Mouse (Mus musculus) left cerebral cortex, adult 2 months (tissue): ENCODE measurements around the gene Hnf1a. TPM values are rescaled to one million over a fixed set of nuclear protein-coding genes. Genes with fewer than 3 reads are reported as not detected.

Source experiments
- DNase-seq, 2 experiments: peaks; one replicate each; pipeline ENCODE4 v3.0.0; 2021 to 2022; ENCODE audit warnings: low spot score in 2 of 2, mixed read lengths in 1 of 2; ENCODE audit errors: extremely low spot score in 1 of 2
- H3K27ac ChIP-seq: fragments of 200-600 bp; 2 replicates; pipeline ENCODE4 v1.8.1; 2022
- H3K4me3 ChIP-seq: fragments of 200-600 bp; 2 replicates; pipeline ENCODE4 v1.8.1; 2022
- CTCF ChIP-seq: fragments of 200-600 bp; IDR thresholded peaks from 2 replicates; pipeline ENCODE4 v1.8.1; 2022; ENCODE audit warnings: antibody characterized with exemption, mild to moderate bottlenecking, moderate library complexity
- intact Hi-C: fragments of 180-260 bp; cut with DNase I; formaldehyde crosslinking; loops from one replicate; pipeline ENCODE4 v1.15.1; 2025
- long read RNA-seq, 2 experiments: library from polyadenylated mRNA; stranded (forward); transcript quantifications; one replicate each; pipeline ENCODE4 v2.0.0; 2021; ENCODE audit warnings: borderline mapping rate in 2 of 2
- total RNA-seq, 2 experiments: library from RNA; stranded (reverse); gene quantifications; 2 replicates each; pipeline ENCODE4 v1.2.3; 2021

Hnf1a gene
- not detected for total RNA-seq
- long read RNA-seq, experiment 1, result 0 reads
- long read RNA-seq, experiment 2, result 0 reads

DNA sequence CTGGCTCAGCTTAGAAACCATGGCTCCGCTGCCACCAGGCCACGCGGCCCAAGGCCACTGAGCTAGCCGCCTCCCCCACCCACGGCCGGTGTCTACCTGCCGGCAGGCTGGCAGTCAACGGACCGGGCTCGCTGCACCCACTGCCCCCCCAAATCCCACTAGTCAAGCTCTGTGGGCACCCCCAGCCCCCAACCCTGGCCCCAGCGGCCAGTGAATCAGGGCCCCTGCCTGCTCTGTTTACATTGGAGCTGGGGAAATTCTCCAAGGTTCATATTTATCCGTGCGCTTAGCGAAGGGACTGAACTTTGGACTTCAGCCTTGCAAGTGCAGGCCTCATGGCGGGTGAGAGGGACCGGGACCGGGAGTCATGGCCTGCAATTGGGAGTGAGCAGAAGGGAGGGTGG, at the start of gene Hnf1a:
Gene Hnf1a, minus strand, starts transcription at position 271 of the 404 bp plus-strand sequence.
- intact Hi-C loops, result no loop called here
- Histone ChIP-seq H3K4me3 (no peak within 1 kb of the TSS), H3K27ac (no peak within 1 kb of the TSS)
- no peak for DNase-seq
- no peak for TF ChIP-seq CTCF

DNA sequence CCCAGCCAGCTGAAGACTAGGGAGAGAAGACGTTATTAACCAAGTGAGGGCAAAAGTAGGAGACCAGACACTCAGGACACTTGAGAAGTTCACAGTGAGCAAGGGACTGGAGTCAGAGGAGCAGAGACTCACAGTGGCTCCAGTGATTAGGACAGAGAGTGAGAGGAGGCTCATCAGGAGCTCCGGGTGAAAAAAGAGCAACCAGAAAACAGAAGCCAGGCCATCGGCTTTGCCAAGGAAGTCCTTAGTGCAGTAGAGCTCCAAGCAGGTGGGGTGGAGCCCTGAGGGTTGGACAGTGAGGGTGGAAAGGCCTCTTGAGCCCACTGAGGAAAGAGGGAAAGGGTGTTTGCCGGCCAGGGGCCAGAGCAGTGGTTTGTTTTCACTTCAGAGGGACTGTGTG, 47.9 kb upstream of the Hnf1a start:
- no peak for DNase-seq
- no peak for TF ChIP-seq CTCF
- Histone ChIP-seq H3K4me3 (no peak overlapping the region), H3K27ac (no peak overlapping the region)
- intact Hi-C loops, result no loop called here

DNA sequence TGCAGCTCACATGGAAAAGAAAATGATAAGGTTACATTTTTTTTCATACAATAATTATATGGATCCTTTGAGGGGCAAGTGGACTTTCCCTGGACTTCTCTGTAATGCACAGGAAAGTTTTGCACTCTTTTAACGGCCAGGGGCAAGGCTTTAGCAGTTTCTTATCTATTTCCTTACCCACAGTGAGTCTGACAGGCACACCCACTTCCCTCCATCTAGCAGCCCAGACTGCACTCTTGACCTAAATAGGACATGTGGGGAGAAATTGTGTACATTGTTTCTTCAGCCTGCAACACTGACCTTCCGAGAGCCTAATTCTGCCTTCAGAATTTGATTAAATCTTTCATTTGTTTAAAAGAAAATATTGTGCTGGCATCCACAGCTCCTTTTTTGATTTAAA, 47.4 kb upstream of the Hnf1a start:
- no peak for DNase-seq
- intact Hi-C loops, result no loop called here
- H3K27ac ChIP-seq, result no peak overlapping the region

DNA sequence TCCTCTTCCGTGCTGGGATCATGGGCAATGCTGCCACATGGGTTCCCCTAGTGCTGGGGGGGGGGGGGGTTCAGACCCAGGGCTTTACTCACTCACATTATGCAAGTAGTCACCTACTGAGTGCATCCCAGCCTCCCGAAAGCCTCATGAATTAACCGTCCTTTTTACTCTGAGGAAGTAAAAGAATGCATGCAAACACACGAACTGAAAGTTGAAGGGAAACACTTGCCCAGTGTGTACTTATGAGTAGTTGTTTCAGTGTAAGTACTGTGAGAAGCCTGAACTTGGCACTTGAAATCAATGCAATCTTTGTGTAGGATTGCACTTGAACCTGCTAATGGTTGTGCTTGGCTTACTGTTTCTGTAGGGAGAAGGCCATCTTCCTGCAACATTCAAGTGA, 44.2 kb upstream of the Hnf1a start:
- no peak overlapping the region for H3K27ac ChIP-seq
- DNase-seq, result no peak
- no peak for TF ChIP-seq CTCF
- no peak overlapping the region for H3K4me3 ChIP-seq
- intact Hi-C loops, result no loop called here

More for the DNA sequence above, 47.4 kb upstream of the Hnf1a start:
- H3K4me3 ChIP-seq, result no peak overlapping the region
- TF ChIP-seq CTCF, result no peak

DNA sequence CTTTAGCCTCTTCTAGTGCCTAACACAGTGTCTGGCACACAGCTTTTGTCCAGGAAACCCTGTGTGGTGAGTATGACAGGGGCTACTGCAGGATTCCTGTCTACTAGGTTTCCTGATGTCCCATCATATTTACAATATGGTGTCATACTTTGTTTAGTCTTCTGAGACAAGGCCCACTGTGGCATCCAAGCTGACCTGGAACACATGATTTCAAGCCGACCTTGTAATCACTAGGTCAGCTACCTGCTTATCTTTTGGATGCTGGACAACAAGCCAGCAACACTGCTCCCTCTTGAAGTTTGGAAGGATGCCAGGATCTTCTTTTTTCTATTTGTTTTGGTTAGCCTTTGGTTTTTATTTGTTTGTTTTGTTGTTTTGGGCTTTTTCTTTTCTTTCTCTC, 43.7 kb upstream of the Hnf1a start:
- no peak for TF ChIP-seq CTCF
- intact Hi-C loops, result no loop called here

DNA sequence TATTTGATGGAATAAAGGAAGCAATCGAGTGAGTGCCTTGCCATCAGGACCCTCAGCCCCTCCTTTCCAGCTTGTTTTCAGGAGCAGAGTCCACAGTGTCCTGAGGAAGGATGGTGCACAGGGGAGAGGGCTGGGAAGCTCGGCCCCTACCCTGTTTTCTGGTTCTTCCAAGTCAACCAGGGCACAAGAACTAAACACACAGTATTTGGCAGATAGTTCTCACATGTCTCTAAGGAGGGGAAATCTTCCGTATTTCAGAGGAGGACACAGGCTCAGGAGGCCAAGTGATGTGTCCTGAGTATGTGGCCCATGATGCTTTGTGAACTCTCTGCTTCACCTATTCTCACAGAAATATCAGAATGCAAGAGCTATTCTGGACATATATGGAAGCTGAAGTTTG, 42.5 kb upstream of the Hnf1a start:
- Histone ChIP-seq H3K27ac (no peak overlapping the region), H3K4me3 (no peak overlapping the region)
- intact Hi-C loops, result loop anchor here (2.0 kb wide), 1 partner anchor 63 kb away; no protein-coding TSS in a partner anchor
- no peak for DNase-seq
- no peak for TF ChIP-seq CTCF

More for the DNA sequence above, 43.7 kb upstream of the Hnf1a start:
- H3K27ac ChIP-seq, result no peak overlapping the region
- DNase-seq, result no peak
- H3K4me3 ChIP-seq, result no peak overlapping the region

DNA sequence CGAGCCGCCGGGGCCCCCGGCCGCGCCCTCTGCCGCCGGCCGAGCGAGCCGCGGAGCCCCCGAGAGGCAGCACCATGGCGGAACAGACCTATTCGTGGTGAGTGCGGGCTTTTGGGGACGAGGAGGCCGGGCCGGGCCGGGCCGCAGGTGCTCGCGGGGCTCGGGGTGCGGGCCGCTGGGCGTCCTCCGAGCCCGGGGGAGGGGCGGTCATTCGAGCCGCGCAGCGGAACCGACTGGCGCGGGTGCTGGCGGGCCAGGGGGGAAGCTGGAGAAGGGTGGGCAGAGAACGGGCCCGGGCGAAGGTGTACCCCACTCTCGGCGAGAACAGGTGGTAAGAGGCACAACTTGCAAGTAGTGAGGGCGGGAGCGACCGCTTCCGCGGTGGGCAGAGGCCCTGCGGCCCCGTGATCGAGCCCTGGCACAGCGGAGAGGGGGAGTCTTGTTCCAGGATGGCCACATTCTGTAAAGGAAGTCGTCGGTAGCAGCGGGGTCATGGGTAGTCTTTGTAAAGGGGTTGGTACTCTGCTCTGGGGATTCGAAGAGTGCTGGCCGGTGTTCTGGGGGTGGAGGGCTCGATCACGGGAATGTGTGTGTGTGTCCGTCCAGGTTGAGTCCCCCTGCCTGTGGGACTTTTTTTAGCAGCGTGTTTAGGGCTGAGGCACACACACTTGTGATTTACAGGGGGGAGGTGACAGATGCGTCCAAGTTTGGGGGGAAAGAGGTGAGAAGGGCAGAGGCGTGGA, 40.8 kb upstream of the Hnf1a start:
- no peak for TF ChIP-seq CTCF
- peak overlapping the region; percentile 96 for H3K4me3 ChIP-seq
- intact Hi-C loops, result loop anchor here (2.0 kb wide), 1 partner anchor 65 kb away; no protein-coding TSS in a partner anchor

DNA sequence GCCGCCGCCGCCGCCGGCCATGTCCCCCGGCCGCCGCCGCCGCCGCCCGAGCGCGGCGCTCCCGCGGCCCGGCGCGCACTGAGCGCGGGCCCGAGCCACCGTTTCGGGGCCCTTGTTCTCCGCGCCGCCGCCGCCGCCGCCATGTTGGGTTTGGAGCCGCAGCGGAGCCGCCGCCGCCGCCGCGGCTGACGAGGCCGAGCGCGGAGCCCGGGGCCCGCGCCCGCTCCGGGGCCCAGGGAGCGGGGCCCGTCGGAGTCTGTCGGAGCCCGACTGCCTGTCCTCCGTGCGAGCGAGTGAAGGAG, 40.3 kb upstream of the Hnf1a start:
- no peak for DNase-seq
- Histone ChIP-seq H3K27ac (peak overlapping the region; percentile 88), H3K4me3 (peak overlapping the region; percentile 96)
- no peak for TF ChIP-seq CTCF
- intact Hi-C loops, result no loop called here

More for the DNA sequence above, 40.8 kb upstream of the Hnf1a start:
- H3K27ac ChIP-seq, result peak overlapping the region; percentile 88
- peak; percentile 46 to 50 for DNase-seq

DNA sequence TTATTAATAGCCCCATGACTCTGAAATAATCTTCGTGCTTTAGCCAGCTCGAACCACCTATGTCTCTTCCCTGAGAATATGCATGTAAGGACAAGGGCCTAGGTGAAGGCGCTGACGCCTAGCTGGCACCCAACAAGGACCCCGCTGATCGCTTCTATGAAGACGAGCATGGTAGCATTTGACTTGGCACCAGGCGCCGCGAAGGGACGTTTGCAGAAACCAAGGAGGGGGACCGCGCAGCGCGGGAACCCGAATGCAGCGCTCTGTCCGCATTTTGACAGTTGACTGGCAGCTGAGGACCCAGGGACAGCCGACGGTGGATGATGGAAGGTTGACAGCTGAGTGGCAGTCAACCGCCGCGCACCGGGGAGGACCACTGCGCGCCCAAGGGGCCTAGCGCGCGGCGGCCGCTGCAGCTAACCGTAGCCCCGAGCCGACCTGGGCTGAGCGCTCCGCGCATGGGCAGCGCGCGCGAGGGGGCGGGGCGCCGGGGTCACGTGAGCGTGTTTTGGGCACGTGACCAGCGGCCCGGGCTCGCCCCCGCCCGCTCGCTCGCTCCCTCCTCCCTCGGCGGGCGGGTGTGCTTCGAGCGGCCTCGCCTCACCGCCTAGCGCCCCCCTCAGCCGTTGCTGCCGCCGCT, 39.8 kb upstream of the Hnf1a start, which contains the start of gene Sppl3:
Gene Sppl3, plus strand, starts transcription at position 561 of the 640 bp plus-strand sequence.
- DNase-seq, result peak; percentile 95 to 97
- Histone ChIP-seq H3K4me3 (peak within 1 kb of the TSS; percentile 96), H3K27ac (peak within 1 kb of the TSS; percentile 98)
- no peak for TF ChIP-seq CTCF
- intact Hi-C loops, result no loop called here

DNA sequence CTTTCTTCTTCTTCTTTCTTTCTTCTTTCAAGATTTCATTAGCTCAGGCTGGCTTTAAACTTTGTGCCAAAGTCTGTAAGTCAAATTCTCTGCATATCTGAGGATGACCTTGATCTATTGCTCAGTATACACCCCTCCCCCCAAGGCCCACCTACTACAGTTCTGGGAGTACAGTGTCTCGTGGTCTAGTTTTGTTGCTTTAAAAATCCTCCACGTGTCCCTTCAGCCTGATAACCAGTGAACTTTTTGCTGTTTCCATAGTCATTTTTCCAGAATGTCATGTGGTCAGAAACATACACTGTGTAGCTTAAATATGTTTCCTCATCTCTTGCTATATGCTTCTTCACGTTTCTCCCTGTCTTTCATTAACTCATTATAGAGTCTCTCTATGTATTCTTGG, 39.1 kb upstream of the Hnf1a start:
- Histone ChIP-seq H3K27ac (no peak overlapping the region), H3K4me3 (peak overlapping the region; percentile 96)
- TF ChIP-seq CTCF, result no peak
- no peak for DNase-seq
- intact Hi-C loops, result no loop called here

DNA sequence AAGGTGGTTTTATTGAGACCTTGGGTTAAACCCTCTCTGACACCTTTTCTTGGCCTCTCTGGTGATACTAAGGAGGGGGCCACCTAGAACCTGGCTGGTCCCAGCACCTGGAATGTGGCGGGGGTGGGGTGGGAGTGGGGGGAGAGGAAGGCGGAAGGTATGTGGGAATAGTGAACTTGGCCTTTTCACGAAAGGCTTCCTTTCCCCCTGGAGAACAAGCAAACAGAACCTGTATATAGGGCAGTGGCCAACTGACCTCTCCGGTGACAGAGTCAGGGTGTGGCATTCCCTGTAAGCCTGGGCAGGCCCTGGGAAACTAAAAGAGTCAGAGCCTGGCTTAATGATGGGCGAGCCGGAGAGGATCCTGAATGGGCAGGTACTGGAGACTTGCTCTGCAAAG, 38.2 kb upstream of the Hnf1a start:
- no peak overlapping the region for H3K4me3 ChIP-seq
- intact Hi-C loops, result no loop called here
- DNase-seq, result no peak
- H3K27ac ChIP-seq, result no peak overlapping the region
- TF ChIP-seq CTCF, result no peak

DNA sequence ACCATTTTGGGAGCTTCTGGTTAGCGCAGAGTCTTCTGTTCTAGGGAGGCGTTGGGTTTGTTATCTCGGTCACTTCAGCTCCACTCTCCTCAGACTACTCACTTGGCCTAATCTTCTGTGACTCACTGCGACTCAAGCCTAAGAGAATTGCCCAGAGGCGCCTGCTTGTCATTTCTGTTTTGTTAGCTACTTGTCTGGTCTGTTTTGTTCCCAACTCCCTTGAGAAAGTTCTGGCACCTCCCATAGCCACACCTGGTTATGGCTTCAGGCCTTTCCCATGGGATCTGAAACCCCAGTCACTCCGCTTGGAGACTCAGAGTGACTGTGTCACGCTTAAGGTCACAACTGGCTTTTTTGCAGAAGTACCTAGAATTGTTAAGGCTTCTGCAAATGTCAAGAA, 37.4 kb upstream of the Hnf1a start:
- Histone ChIP-seq H3K27ac (no peak overlapping the region), H3K4me3 (no peak overlapping the region)
- no peak for TF ChIP-seq CTCF
- DNase-seq, result no peak
- intact Hi-C loops, result no loop called here
